11 mouse cellular contexts compared by ENCODE assay signal in genomic region chr4:96697511-96698217, GRCm38 (mm10). TPM values are rescaled to one million over a fixed set of nuclear protein-coding genes. Genes with fewer than 3 reads are reported as not detected.
DNase-seq lines count a peak whose midpoint lies in the region; ATAC-seq and TF ChIP-seq lines count a peak whose summit lies in the region.
"Had no signal": no experiment of that assay in that cellular context is flagged by ENCODE, and none has a peak within 500 bp of the region (broad histone marks: within the 10 kb centered on the region; RNA-seq: fewer than 3 reads in every experiment).

No protein-coding gene starts in this region.

- 0 out of 2 replicates have a peak, but pooled peaks have one; percentile 33 for ATAC-seq in kidney, postnatal 0 days (replicated peaks; ENCODE audit: low FRiP score, low read depth)
- ATAC-seq in forebrain, embryonic 11.5 days (replicated peaks; ENCODE audit: low FRiP score) = peak; percentile 68

- no peaks in the 10 kb centered on the region for H3K27me3 ChIP-seq in kidney, postnatal 0 days (ENCODE audit: insufficient read depth, low read length)
- H3K27me3 ChIP-seq in forebrain, embryonic 11.5 days (ENCODE audit: control insufficient read depth, insufficient read depth, low read length) = no peaks in the 10 kb centered on the region

- TF ChIP-seq CTCF in kidney, postnatal 0 days (IDR thresholded peaks at IDR 0.05; ENCODE audit: low read depth) = no peak

- no peak overlapping the region for H3K4me2 ChIP-seq in kidney, postnatal 0 days (ENCODE audit: low read length)
- no peak overlapping the region for H3K4me2 ChIP-seq in forebrain, embryonic 11.5 days (ENCODE audit: low read depth, low read length, severe bottlenecking)

- H3K4me1 ChIP-seq in kidney, postnatal 0 days (replicated peaks; ENCODE audit: insufficient read depth, low read length) = no peaks in the 10 kb centered on the region
- H3K4me1 ChIP-seq in forebrain, embryonic 11.5 days (replicated peaks; ENCODE audit: control insufficient read depth, insufficient read depth, low read length) = no peaks in the 10 kb centered on the region

- H3K36me3 ChIP-seq in kidney, postnatal 0 days (ENCODE audit: insufficient read depth, low read length) = no peaks in the 10 kb centered on the region
- H3K36me3 ChIP-seq in forebrain, embryonic 11.5 days (ENCODE audit: control insufficient read depth, insufficient read depth, low read length) = no peaks in the 10 kb centered on the region

- no peaks in the 10 kb centered on the region for H3K9me3 ChIP-seq in kidney, postnatal 0 days (replicated peaks; ENCODE audit: low read length)
- no peaks in the 10 kb centered on the region for H3K9me3 ChIP-seq in forebrain, embryonic 11.5 days (ENCODE audit: control insufficient read depth, low read length)

- H3K9ac ChIP-seq in kidney, postnatal 0 days (ENCODE audit: low read depth, low read length) = no peak overlapping the region
- H3K9ac ChIP-seq in forebrain, embryonic 11.5 days (ENCODE audit: low read length) = no peak overlapping the region

- no peak overlapping the region for H3K4me3 ChIP-seq in kidney, postnatal 0 days (replicated peaks; ENCODE audit: low read depth, low read length)
- H3K4me3 ChIP-seq in forebrain, embryonic 11.5 days (ENCODE audit: low read depth, low read length) = no peak overlapping the region

- no peak for DNase-seq in kidney, postnatal 0 days (ENCODE audit: low spot score)
- DNase-seq in kidney, postnatal 36 days = no peak
- DNase-seq in forebrain, embryonic 11.5 days (ENCODE audit: low spot score) = peak; percentile 51
- DNase-seq in layer of hippocampus, postnatal 36 days = peak; percentile 27 to 40
- peak; percentile 55 for DNase-seq in retina, postnatal 1 day
- no peak for DNase-seq in urinary bladder, postnatal 10 days (ENCODE audit: low spot score)
- no peak for DNase-seq in liver
- no peak for DNase-seq in adrenal gland, adult 2 months
- DNase-seq: cerebellum, postnatal 36 days had no signal

- 86% methylated on average over 15 of the region's 15 CpGs for whole genome bisulfite sequencing in kidney, postnatal 0 days
- WGBS in forebrain, embryonic 11.5 days = 77% methylated on average over 15 of the region's 15 CpGs

- no peak overlapping the region for H3K27ac ChIP-seq in kidney, postnatal 0 days
- H3K27ac ChIP-seq in forebrain, embryonic 11.5 days (ENCODE audit: low read depth, low read length) = 0 out of 2 replicates have a peak overlapping the region, but pooled peaks have one; percentile 38

RNA-seq across cellular contexts. Expression of gene Cyp2j5, which starts 33.7 kb away (rescaled TPM):
- polyA plus RNA-seq in kidney, postnatal 0 days (2015; fragmentation: Nextera tagmentation; extraction: Ambion mirVana) = 72.7 and 90.7 TPM in 2 replicates
- not detected in 2 replicates for polyA plus RNA-seq in forebrain, embryonic 11.5 days (2014; fragmentation: Nextera tagmentation; extraction: Ambion mirVana)
- total RNA-seq in layer of hippocampus, postnatal 36 days (2021) = not detected
- 1 to 10 TPM in 1 of 2 experiments, not detected in 1; 1.2 TPM for total RNA-seq in adrenal gland, adult 2 months (2021)
- not detected in 2 replicates for polyA plus RNA-seq in adrenal gland, adult 2 months (2012; rRNA removed)
- total RNA-seq: ES-E14 had no signal
- polyA plus RNA-seq: heart, embryonic 14.5 days had no signal

Comparison
In these comparisons a context has a peak if more than half of its experiments do, and no peak if none do; other contexts are left out.
1. DNase-seq: peak in forebrain, embryonic 11.5 days (single experiment), layer of hippocampus, postnatal 36 days (2 of 2) and retina, postnatal 1 day (single experiment); none in kidney, postnatal 0 days (single experiment), kidney, postnatal 36 days (0 of 2), urinary bladder, postnatal 10 days (single experiment), liver (single experiment) and adrenal gland, adult 2 months (single experiment).
2. RNA of gene Cyp2j5, which starts 33.7 kb away (polyA plus RNA-seq): 72.7 to 90.7 TPM in kidney, postnatal 0 days; not detected in forebrain, embryonic 11.5 days and not detected in adrenal gland, adult 2 months; every median in the first group is over 10 times any median in the second.